Mouse (Mus musculus): ENCODE measurements around the gene Usp47.

DNA sequence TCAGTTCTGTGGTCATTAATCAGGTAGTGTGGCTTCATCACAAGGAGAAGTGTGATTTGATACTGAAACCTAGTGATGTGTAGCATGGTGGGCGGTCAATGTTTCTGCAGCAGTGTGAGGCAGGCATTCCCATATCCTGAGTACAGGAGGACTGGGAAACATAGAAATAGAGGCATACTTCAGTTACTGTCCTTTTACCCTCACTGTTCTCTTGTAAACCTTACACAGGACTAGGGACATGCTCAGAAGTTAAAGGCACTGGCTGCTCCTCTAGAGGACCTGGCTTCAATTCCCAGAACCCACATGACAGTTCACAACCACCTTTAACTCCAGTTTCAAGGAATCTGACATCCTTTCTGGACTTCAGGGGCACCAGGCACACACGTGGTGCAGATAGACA is 62.9 kb downstream of the Usp47 start:
- TF ChIP-seq TAL1 (IDR thresholded peaks at IDR 0.05; ENCODE audit: low read length), result no peak
- TF ChIP-seq GATA1 (IDR thresholded peaks at IDR 0.05; ENCODE audit: low read length), result no peak

Measured in erythroblast, embryonic 14.5 days (primary cell).